Mouse (Mus musculus): Measurements from ENCODE around the gene Hip1. TPM values are rescaled to one million over a fixed set of nuclear protein-coding genes. Genes with fewer than 3 reads are reported as not detected.
A peak's percentile ranks its signal among the peaks of the same experiment; 100 is the strongest.

Hip1 gene
- polyA plus RNA-seq, 1 experiment from 2014 or later = 66.6 TPM

GRCm38 (mm10) chr5:135557051-135557450 is 12.1 kb upstream of the Hip1 start:
- Histone ChIP-seq H3K36me3 (replicated peaks) (no peaks in the 10 kb centered on the region), H3K4me1 (no peaks in the 10 kb centered on the region), H3K27ac (no peak overlapping the region), H3K4me3 (no peak overlapping the region), H3K27me3 (ENCODE audit: poor library complexity, severe bottlenecking) (no peaks in the 10 kb centered on the region), H3K9me3 (no peaks in the 10 kb centered on the region)
- no peak for DNase-seq (ENCODE audit: extremely low spot score, low spot score)
- WGBS = 46% methylated on average over 4 of the region's 4 CpGs

GRCm38 (mm10) chr5:135556259-135556658 is 11.3 kb upstream of the Hip1 start:
- H3K36me3 ChIP-seq (replicated peaks) = no peaks in the 10 kb centered on the region
- 93% methylated on average over 3 of the region's 4 CpGs for WGBS
- no peak overlapping the region for H3K27ac ChIP-seq
- no peak for DNase-seq (ENCODE audit: extremely low spot score, low spot score)
- H3K4me1 ChIP-seq = no peaks in the 10 kb centered on the region
- H3K27me3 ChIP-seq (ENCODE audit: poor library complexity, severe bottlenecking) = no peaks in the 10 kb centered on the region
- H3K4me3 ChIP-seq = no peak overlapping the region
- no peaks in the 10 kb centered on the region for H3K9me3 ChIP-seq

- 78% methylated on average over 3 of the region's 3 CpGs for WGBS
- DNase-seq (ENCODE audit: extremely low spot score, low spot score) = no peak
These were observed 6.7 kb upstream of the Hip1 start for GRCm38 (mm10) chr5:135551591-135551990.

GRCm38 (mm10) chr5:135550910-135551309 is 6.0 kb upstream of the Hip1 start:
- H3K27ac ChIP-seq = no peak overlapping the region
- no peak for DNase-seq (ENCODE audit: extremely low spot score, low spot score)
- no peaks in the 10 kb centered on the region for H3K36me3 ChIP-seq (replicated peaks)
- peaks cover 2% of the 10 kb centered on the region for H3K4me1 ChIP-seq
- no peak overlapping the region for H3K4me3 ChIP-seq
- WGBS = 28% methylated on average over 3 of the region's 3 CpGs
- peaks cover 13% of the 10 kb centered on the region for H3K27me3 ChIP-seq (ENCODE audit: poor library complexity, severe bottlenecking)
- no peaks in the 10 kb centered on the region for H3K9me3 ChIP-seq

More at GRCm38 (mm10) chr5:135551591-135551990, 6.7 kb upstream of the Hip1 start:
- Histone ChIP-seq H3K36me3 (replicated peaks) (no peaks in the 10 kb centered on the region), H3K27me3 (ENCODE audit: poor library complexity, severe bottlenecking) (peaks cover 6% of the 10 kb centered on the region), H3K27ac (no peak overlapping the region), H3K9me3 (no peaks in the 10 kb centered on the region), H3K4me1 (no peaks in the 10 kb centered on the region), H3K4me3 (no peak overlapping the region)

- DNase-seq (ENCODE audit: extremely low spot score, low spot score) = no peak
- H3K27ac ChIP-seq = no peak overlapping the region
- 91% methylated on average over 2 of the region's 2 CpGs for WGBS
- no peaks in the 10 kb centered on the region for H3K9me3 ChIP-seq
- H3K36me3 ChIP-seq (replicated peaks) = no peaks in the 10 kb centered on the region
- peaks cover 24% of the 10 kb centered on the region for H3K4me1 ChIP-seq
- H3K4me3 ChIP-seq = no peak overlapping the region
- peaks cover 28% of the 10 kb centered on the region for H3K27me3 ChIP-seq (ENCODE audit: poor library complexity, severe bottlenecking)
These were observed 3.1 kb upstream of the Hip1 start for GRCm38 (mm10) chr5:135547990-135548389.

GRCm38 (mm10) chr5:135544032-135544558 is 825 bp downstream of the Hip1 start:
- DNase-seq (ENCODE audit: extremely low spot score, low spot score) = no peak
- peaks cover 28% of the 10 kb centered on the region for H3K27me3 ChIP-seq (ENCODE audit: poor library complexity, severe bottlenecking)
- peak overlapping the region; percentile 84 for H3K4me3 ChIP-seq
- no peaks in the 10 kb centered on the region for H3K36me3 ChIP-seq (replicated peaks)
- whole genome bisulfite sequencing = 9% methylated on average over 15 of the region's 15 CpGs
- H3K9me3 ChIP-seq = no peaks in the 10 kb centered on the region
- H3K4me1 ChIP-seq = peaks cover 24% of the 10 kb centered on the region
- peak overlapping the region; percentile 85 for H3K27ac ChIP-seq

- Histone ChIP-seq H3K27ac (no peak overlapping the region), H3K36me3 (replicated peaks) (no peaks in the 10 kb centered on the region), H3K4me3 (no peak overlapping the region), H3K9me3 (no peaks in the 10 kb centered on the region), H3K27me3 (ENCODE audit: poor library complexity, severe bottlenecking) (no peaks in the 10 kb centered on the region), H3K4me1 (no peaks in the 10 kb centered on the region)
- DNase-seq (ENCODE audit: extremely low spot score, low spot score) = no peak
- 81% methylated on average over 10 of the region's 10 CpGs for WGBS
These were observed 7.1 kb downstream of the Hip1 start for GRCm38 (mm10) chr5:135537794-135538214.

GRCm38 (mm10) chr5:135537326-135537725 is 7.6 kb downstream of the Hip1 start:
- Histone ChIP-seq H3K27me3 (ENCODE audit: poor library complexity, severe bottlenecking) (no peaks in the 10 kb centered on the region), H3K36me3 (replicated peaks) (no peaks in the 10 kb centered on the region), H3K4me1 (no peaks in the 10 kb centered on the region), H3K27ac (no peak overlapping the region), H3K9me3 (no peaks in the 10 kb centered on the region), H3K4me3 (no peak overlapping the region)
- 69% methylated on average over 4 of the region's 4 CpGs for WGBS
- DNase-seq (ENCODE audit: extremely low spot score, low spot score) = no peak

- H3K36me3 ChIP-seq (replicated peaks) = no peaks in the 10 kb centered on the region
- DNase-seq (ENCODE audit: extremely low spot score, low spot score) = no peak
- H3K4me3 ChIP-seq = no peak overlapping the region
- H3K27ac ChIP-seq = no peak overlapping the region
- H3K4me1 ChIP-seq = no peaks in the 10 kb centered on the region
- no peaks in the 10 kb centered on the region for H3K27me3 ChIP-seq (ENCODE audit: poor library complexity, severe bottlenecking)
- no peaks in the 10 kb centered on the region for H3K9me3 ChIP-seq
These were observed 9.1 kb downstream of the Hip1 start for GRCm38 (mm10) chr5:135535867-135536266.

- Histone ChIP-seq H3K9me3 (no peaks in the 10 kb centered on the region), H3K4me1 (no peaks in the 10 kb centered on the region), H3K4me3 (no peak overlapping the region), H3K36me3 (replicated peaks) (no peaks in the 10 kb centered on the region), H3K27me3 (ENCODE audit: poor library complexity, severe bottlenecking) (no peaks in the 10 kb centered on the region), H3K27ac (no peak overlapping the region)
- DNase-seq (ENCODE audit: extremely low spot score, low spot score) = no peak
- 81% methylated on average over 10 of the region's 10 CpGs for WGBS
These were observed 11.5 kb downstream of the Hip1 start for GRCm38 (mm10) chr5:135533431-135533830.

- H3K27ac ChIP-seq = no peak overlapping the region
- no peak overlapping the region for H3K4me3 ChIP-seq
- H3K27me3 ChIP-seq (ENCODE audit: poor library complexity, severe bottlenecking) = no peaks in the 10 kb centered on the region
- DNase-seq (ENCODE audit: extremely low spot score, low spot score) = no peak
- no peaks in the 10 kb centered on the region for H3K9me3 ChIP-seq
- 91% methylated on average over 11 of the region's 11 CpGs for WGBS
- no peaks in the 10 kb centered on the region for H3K36me3 ChIP-seq (replicated peaks)
- peaks cover 4% of the 10 kb centered on the region; the same call in 1 of the 2 replicates for H3K4me1 ChIP-seq
These were observed 13.5 kb downstream of the Hip1 start for GRCm38 (mm10) chr5:135531306-135531845.

GRCm38 (mm10) chr5:135529964-135530363 is 15.0 kb downstream of the Hip1 start:
- Histone ChIP-seq H3K9me3 (no peaks in the 10 kb centered on the region), H3K4me1 (peaks cover 4% of the 10 kb centered on the region; the same call in 1 of the 2 replicates), H3K27me3 (ENCODE audit: poor library complexity, severe bottlenecking) (no peaks in the 10 kb centered on the region), H3K4me3 (no peak overlapping the region), H3K27ac (no peak overlapping the region), H3K36me3 (replicated peaks) (no peaks in the 10 kb centered on the region)
- DNase-seq (ENCODE audit: extremely low spot score, low spot score) = no peak
- 81% methylated on average over 2 of the region's 2 CpGs for WGBS

GRCm38 (mm10) chr5:135529310-135529709 is 15.6 kb downstream of the Hip1 start:
- Histone ChIP-seq H3K4me3 (no peak overlapping the region), H3K9me3 (no peaks in the 10 kb centered on the region), H3K27me3 (ENCODE audit: poor library complexity, severe bottlenecking) (no peaks in the 10 kb centered on the region), H3K4me1 (peaks cover 4% of the 10 kb centered on the region; the same call in 1 of the 2 replicates), H3K27ac (no peak overlapping the region), H3K36me3 (replicated peaks) (no peaks in the 10 kb centered on the region)
- no peak for DNase-seq (ENCODE audit: extremely low spot score, low spot score)
- WGBS = 77% methylated on average over 3 of the region's 3 CpGs
